Mouse (Mus musculus) myocyte (in vitro differentiated cells): Measurements from ENCODE around the gene Abhd11. TPM values are rescaled to one million over a fixed set of nuclear protein-coding genes. Genes with fewer than 3 reads are reported as not detected.

ENCODE experiments used
- H3K27me3 ChIP-seq: one replicate; pipeline ENCODE4 v1.6.1; 2011; ENCODE audit not compliant: control insufficient read depth, insufficient read depth, insufficient read length
- H3K36me3 ChIP-seq: one replicate; pipeline ENCODE4 v1.6.1; 2011; ENCODE audit not compliant: control insufficient read depth, insufficient read depth
- H3K4me2 ChIP-seq: one replicate; pipeline ENCODE4 v1.6.1; 2011; ENCODE audit warnings: low read depth, control low read depth
- H3K4me3 ChIP-seq: one replicate; pipeline ENCODE4 v1.5.1; 2011; ENCODE audit warnings: mild to moderate bottlenecking, control low read depth, moderate library complexity
- H3K79me2 ChIP-seq: one replicate; pipeline ENCODE4 v1.6.1; 2011; ENCODE audit not compliant: control insufficient read depth, insufficient read depth
- H3ac ChIP-seq: one replicate; pipeline ENCODE4 v1.6.1; 2011; ENCODE audit not compliant: control insufficient read depth, insufficient read length
- CEBPB ChIP-seq: IDR thresholded peaks from 2 replicates; pipeline ENCODE4 v1.6.1; 2011; ENCODE audit warnings: mild to moderate bottlenecking, moderate library complexity; ENCODE audit not compliant: poor library complexity, insufficient read depth, severe bottlenecking
- E2F4 ChIP-seq: IDR thresholded peaks from one replicate; pipeline ENCODE4 v1.6.1; 2011; ENCODE audit warnings: mild to moderate bottlenecking, control low read depth, moderate library complexity; ENCODE audit not compliant: insufficient read depth
- MAX ChIP-seq: IDR thresholded peaks from one replicate; pipeline ENCODE4 v1.6.1; 2011; ENCODE audit warnings: low read depth, mild to moderate bottlenecking, control low read depth
- MYOD1 ChIP-seq, 3 experiments: IDR thresholded peaks; one replicate each; pipeline ENCODE4 v1.6.1; 2011; ENCODE audit warnings: control low read depth in 2 of 3, low read depth in 2 of 3, mild to moderate bottlenecking in 2 of 3, moderate library complexity in 1 of 3; ENCODE audit not compliant: insufficient read length in 2 of 3, control insufficient read depth in 1 of 3
- MYOG ChIP-seq, 3 experiments: IDR thresholded peaks; one replicate each; pipeline ENCODE4 v1.6.1; 2011; ENCODE audit warnings: control low read depth in 2 of 3, low read depth in 2 of 3, mild to moderate bottlenecking in 2 of 3; ENCODE audit not compliant: insufficient read length in 2 of 3, control insufficient read depth in 1 of 3, insufficient read depth in 1 of 3
- POLR2A ChIP-seq: IDR thresholded peaks from one replicate; pipeline ENCODE4 v1.6.1; 2011; ENCODE audit warnings: low read depth, mild to moderate bottlenecking, control low read depth, moderate library complexity; ENCODE audit not compliant: insufficient read length
- POLR2AphosphoS2 ChIP-seq: IDR thresholded peaks from one replicate; pipeline ENCODE4 v1.6.1; 2011; ENCODE audit warnings: low read depth, control low read depth; ENCODE audit not compliant: insufficient read length
- REST ChIP-seq: IDR thresholded peaks from one replicate; pipeline ENCODE4 v1.6.1; 2011; ENCODE audit warnings: mild to moderate bottlenecking, control low read depth, moderate library complexity; ENCODE audit not compliant: insufficient read depth, insufficient read length
- SRF ChIP-seq: IDR thresholded peaks from one replicate; pipeline ENCODE4 v1.6.1; 2011; ENCODE audit warnings: low read depth; ENCODE audit not compliant: control insufficient read depth, insufficient read length
- TCF12 ChIP-seq: IDR thresholded peaks from one replicate; pipeline ENCODE4 v1.6.1; 2011; ENCODE audit warnings: mild to moderate bottlenecking, control low read depth; ENCODE audit not compliant: poor library complexity, insufficient read depth, severe bottlenecking
- TCF3 ChIP-seq: IDR thresholded peaks from one replicate; pipeline ENCODE4 v1.6.1; 2011; ENCODE audit warnings: low read depth, control low read depth; ENCODE audit not compliant: insufficient read length
- USF1 ChIP-seq: IDR thresholded peaks from one replicate; pipeline ENCODE4 v1.6.1; 2011; ENCODE audit warnings: low read depth, mild to moderate bottlenecking, control low read depth, moderate library complexity
- polyA plus RNA-seq: library from polyadenylated mRNA; unstranded; fragments of >200 nt; fragmentation: generic; extraction: Trizol; gene quantifications from one replicate; pipeline ENCODE4 v1.2.1, GENCODE M21; 2012; ENCODE audit warnings: missing spikeins

Abhd11 gene
- polyA plus RNA-seq, 1 experiment = 33.0 TPM

- no peaks in the 10 kb centered on the region for H3K36me3 ChIP-seq
- TF ChIP-seq POLR2AphosphoS2 = no peak
- no peak for TF ChIP-seq SRF
- no peak for TF ChIP-seq REST
- TF ChIP-seq MYOD1 (IDR thresholded peaks at IDR 0.05; ENCODE audit: control insufficient read depth in 1 of 3, insufficient read length in 2 of 3, low read depth in 2 of 3) = no peak
- TF ChIP-seq MYOG (IDR thresholded peaks at IDR 0.05; ENCODE audit: control insufficient read depth in 1 of 3, insufficient read depth in 1 of 3, insufficient read length in 2 of 3, low read depth in 2 of 3) = no peak
- TF ChIP-seq E2F4 = no peak
- no peak for TF ChIP-seq CEBPB
- no peaks in the 10 kb centered on the region for H3K27me3 ChIP-seq
These were observed 29.0 kb downstream of the Abhd11 start for GRCm38 (mm10) chr5:135037946-135038345.

GRCm38 (mm10) chr5:135039541-135039940, 30.6 kb downstream of the Abhd11 start:
- no peak overlapping the region for H3K4me2 ChIP-seq
- TF ChIP-seq REST = no peak
- TF ChIP-seq E2F4 = no peak
- TF ChIP-seq TCF12 = no peak
- no peak for TF ChIP-seq MAX
- no peak for TF ChIP-seq POLR2A
- no peak for TF ChIP-seq MYOG (IDR thresholded peaks at IDR 0.05; ENCODE audit: control insufficient read depth in 1 of 3, insufficient read depth in 1 of 3, insufficient read length in 2 of 3, low read depth in 2 of 3)
- no peak for TF ChIP-seq USF1
- TF ChIP-seq MYOD1 (IDR thresholded peaks at IDR 0.05; ENCODE audit: control insufficient read depth in 1 of 3, insufficient read length in 2 of 3, low read depth in 2 of 3) = no peak
- TF ChIP-seq CEBPB = no peak
- no peak for TF ChIP-seq SRF
- no peaks in the 10 kb centered on the region for H3K36me3 ChIP-seq
- no peak overlapping the region for H3K4me3 ChIP-seq
- no peak overlapping the region for H3ac ChIP-seq
- H3K27me3 ChIP-seq = no peaks in the 10 kb centered on the region
- no peaks in the 10 kb centered on the region for H3K79me2 ChIP-seq

More at GRCm38 (mm10) chr5:135037946-135038345, 29.0 kb downstream of the Abhd11 start:
- H3K4me2 ChIP-seq = no peak overlapping the region
- H3K79me2 ChIP-seq = peaks cover 3% of the 10 kb centered on the region
- no peak overlapping the region for H3K4me3 ChIP-seq
- no peak overlapping the region for H3ac ChIP-seq

GRCm38 (mm10) chr5:135040059-135040458, 31.1 kb downstream of the Abhd11 start:
- H3K36me3 ChIP-seq = no peaks in the 10 kb centered on the region
- no peak overlapping the region for H3K4me2 ChIP-seq
- no peak for TF ChIP-seq CEBPB
- no peak for TF ChIP-seq E2F4
- no peak for TF ChIP-seq TCF3
- no peak for TF ChIP-seq TCF12
- TF ChIP-seq POLR2AphosphoS2 = no peak
- TF ChIP-seq MYOG (IDR thresholded peaks at IDR 0.05; ENCODE audit: control insufficient read depth in 1 of 3, insufficient read depth in 1 of 3, insufficient read length in 2 of 3, low read depth in 2 of 3) = no peak
- no peak for TF ChIP-seq USF1
- no peak for TF ChIP-seq REST
- TF ChIP-seq SRF = no peak
- TF ChIP-seq MYOD1 (IDR thresholded peaks at IDR 0.05; ENCODE audit: control insufficient read depth in 1 of 3, insufficient read length in 2 of 3, low read depth in 2 of 3) = no peak
- no peak for TF ChIP-seq POLR2A
- TF ChIP-seq MAX = no peak
- no peak overlapping the region for H3K4me3 ChIP-seq
- no peaks in the 10 kb centered on the region for H3K79me2 ChIP-seq
- no peak overlapping the region for H3ac ChIP-seq
- no peaks in the 10 kb centered on the region for H3K27me3 ChIP-seq

- H3K36me3 ChIP-seq = no peaks in the 10 kb centered on the region
- no peak overlapping the region for H3K4me3 ChIP-seq
- no peak for TF ChIP-seq TCF3
- no peak for TF ChIP-seq CEBPB
- no peak for TF ChIP-seq SRF
- TF ChIP-seq POLR2AphosphoS2 = no peak
These were observed 31.8 kb downstream of the Abhd11 start for GRCm38 (mm10) chr5:135040777-135041176.

GRCm38 (mm10) chr5:135042105-135042788, 33.3 kb downstream of the Abhd11 start:
- no peaks in the 10 kb centered on the region for H3K36me3 ChIP-seq
- H3K79me2 ChIP-seq = no peaks in the 10 kb centered on the region
- no peak overlapping the region for H3K4me2 ChIP-seq
- no peak overlapping the region for H3ac ChIP-seq
- no peaks in the 10 kb centered on the region for H3K27me3 ChIP-seq
- H3K4me3 ChIP-seq = no peak overlapping the region
- TF ChIP-seq TCF3 = no peak
- no peak for TF ChIP-seq POLR2A
- TF ChIP-seq MAX = no peak

More at GRCm38 (mm10) chr5:135040777-135041176, 31.8 kb downstream of the Abhd11 start:
- no peaks in the 10 kb centered on the region for H3K79me2 ChIP-seq
- H3K27me3 ChIP-seq = no peaks in the 10 kb centered on the region
- H3K4me2 ChIP-seq = no peak overlapping the region
- no peak overlapping the region for H3ac ChIP-seq
